Mouse (Mus musculus): ENCODE data around the gene Tgif1. TPM values are rescaled to one million over a fixed set of nuclear protein-coding genes. Genes with fewer than 3 reads are reported as not detected.

The Tgif1 gene
- total and polyA plus RNA-seq, 3 experiments, result 5.4 to 47.6 (median 11.0) TPM

DNA sequence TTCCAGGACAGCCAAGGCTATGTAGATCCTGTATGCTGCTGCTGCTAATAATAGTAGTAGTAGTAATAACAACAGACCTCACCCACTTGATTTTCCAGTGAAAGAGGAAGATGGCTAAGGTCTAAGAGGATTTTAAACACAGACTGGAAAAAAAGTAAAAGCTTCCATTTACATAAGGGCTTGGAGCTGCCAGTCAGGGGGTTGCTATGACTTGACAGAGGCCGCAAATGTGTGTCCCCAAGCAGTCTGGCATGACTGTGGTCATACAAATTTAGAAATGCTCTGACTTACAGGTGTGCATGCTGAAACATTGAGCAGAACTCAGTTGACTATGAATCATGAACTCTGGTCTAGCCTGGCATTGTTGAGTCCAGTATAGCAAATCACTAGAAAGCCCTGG, 45.5 kb downstream of the Tgif1 start:
- H3K27me3 ChIP-seq (ENCODE audit: insufficient read depth, low read length), result no peaks in the 10 kb centered on the region
- no peak for DNase-seq (ENCODE audit: low spot score)
- TF ChIP-seq GATA2 (IDR thresholded peaks at IDR 0.05; ENCODE audit: borderline replicate concordance, low read depth, low read length) (no peak), TAL1 (conservative IDR thresholded peaks at IDR 0.05; ENCODE audit: low read depth, low read length) (no peak), GATA1 (IDR thresholded peaks at IDR 0.05; ENCODE audit: borderline replicate concordance, low read length) (no peak), POLR2AphosphoS5 (IDR thresholded peaks at IDR 0.05; ENCODE audit: insufficient replicate concordance, low read depth, low read length) (no peak), CTCF (IDR thresholded peaks at IDR 0.05; ENCODE audit: low read depth, low read length) (no peak)
- H3K36me3 ChIP-seq (replicated peaks), result no peaks in the 10 kb centered on the region
- peaks cover 10% of the 10 kb centered on the region for H3K9me3 ChIP-seq (replicated peaks)
- H3K4me1 ChIP-seq (ENCODE audit: insufficient read depth, low read depth, low read length), result no peaks in the 10 kb centered on the region
- H3K4me3 ChIP-seq (ENCODE audit: low read depth, low read length), result no peak overlapping the region
- no peak for ATAC-seq (ENCODE audit: extremely low read depth, insufficient number of reproducible peaks, low FRiP score, poor library complexity, severe bottlenecking)

- no peak for TF ChIP-seq CTCF (IDR thresholded peaks at IDR 0.05; ENCODE audit: low read depth, low read length)
- no peak for TF ChIP-seq POLR2AphosphoS5 (IDR thresholded peaks at IDR 0.05; ENCODE audit: insufficient replicate concordance, low read depth, low read length)
- TF ChIP-seq GATA1 (IDR thresholded peaks at IDR 0.05; ENCODE audit: borderline replicate concordance, low read length), result no peak
- TF ChIP-seq TAL1 (conservative IDR thresholded peaks at IDR 0.05; ENCODE audit: low read depth, low read length), result no peak
- TF ChIP-seq GATA2 (IDR thresholded peaks at IDR 0.05; ENCODE audit: borderline replicate concordance, low read depth, low read length), result no peak
- no peaks in the 10 kb centered on the region for H3K36me3 ChIP-seq (replicated peaks)
- no peak overlapping the region for H3K4me3 ChIP-seq (ENCODE audit: low read depth, low read length)
- DNase-seq (ENCODE audit: low spot score), result no peak
- H3K4me1 ChIP-seq (ENCODE audit: insufficient read depth, low read depth, low read length), result no peaks in the 10 kb centered on the region
- peaks cover 10% of the 10 kb centered on the region for H3K9me3 ChIP-seq (replicated peaks)
- H3K27me3 ChIP-seq (ENCODE audit: insufficient read depth, low read length), result no peaks in the 10 kb centered on the region
- ATAC-seq (ENCODE audit: extremely low read depth, insufficient number of reproducible peaks, low FRiP score, poor library complexity, severe bottlenecking), result no peak
Measured at GRCm38 (mm10) chr17:70806600-70806999, 46.7 kb downstream of the Tgif1 start.

DNA sequence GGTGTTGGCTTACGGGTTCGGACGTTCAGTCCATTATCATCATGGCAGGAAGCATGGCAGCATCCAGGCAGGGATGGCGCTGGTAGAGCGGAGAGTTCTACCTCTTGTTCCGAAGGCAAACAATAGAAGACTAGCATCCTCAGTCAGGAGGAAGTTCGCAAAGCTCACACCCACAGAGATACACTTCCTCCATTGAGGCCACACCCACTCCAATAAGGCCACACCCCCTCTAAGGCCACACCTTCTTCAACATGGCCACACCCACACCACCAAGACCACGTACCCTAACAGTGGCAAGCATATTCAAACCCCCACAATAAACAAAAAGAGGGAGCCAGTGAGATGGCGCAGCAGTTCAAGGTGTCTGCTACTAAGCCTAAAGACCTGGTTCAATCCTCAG, 47.5 kb downstream of the Tgif1 start:
- TF ChIP-seq GATA2 (IDR thresholded peaks at IDR 0.05; ENCODE audit: borderline replicate concordance, low read depth, low read length) (no peak), GATA1 (IDR thresholded peaks at IDR 0.05; ENCODE audit: borderline replicate concordance, low read length) (no peak), CTCF (IDR thresholded peaks at IDR 0.05; ENCODE audit: low read depth, low read length) (no peak), POLR2AphosphoS5 (IDR thresholded peaks at IDR 0.05; ENCODE audit: insufficient replicate concordance, low read depth, low read length) (no peak), TAL1 (conservative IDR thresholded peaks at IDR 0.05; ENCODE audit: low read depth, low read length) (no peak)
- Histone ChIP-seq H3K27me3 (ENCODE audit: insufficient read depth, low read length) (no peaks in the 10 kb centered on the region), H3K36me3 (replicated peaks) (no peaks in the 10 kb centered on the region), H3K4me3 (ENCODE audit: low read depth, low read length) (no peak overlapping the region), H3K4me1 (ENCODE audit: insufficient read depth, low read depth, low read length) (no peaks in the 10 kb centered on the region), H3K9me3 (replicated peaks) (peaks cover 10% of the 10 kb centered on the region)
- ATAC-seq (ENCODE audit: extremely low read depth, insufficient number of reproducible peaks, low FRiP score, poor library complexity, severe bottlenecking) (no peak), DNase-seq (ENCODE audit: low spot score) (no peak)

DNA sequence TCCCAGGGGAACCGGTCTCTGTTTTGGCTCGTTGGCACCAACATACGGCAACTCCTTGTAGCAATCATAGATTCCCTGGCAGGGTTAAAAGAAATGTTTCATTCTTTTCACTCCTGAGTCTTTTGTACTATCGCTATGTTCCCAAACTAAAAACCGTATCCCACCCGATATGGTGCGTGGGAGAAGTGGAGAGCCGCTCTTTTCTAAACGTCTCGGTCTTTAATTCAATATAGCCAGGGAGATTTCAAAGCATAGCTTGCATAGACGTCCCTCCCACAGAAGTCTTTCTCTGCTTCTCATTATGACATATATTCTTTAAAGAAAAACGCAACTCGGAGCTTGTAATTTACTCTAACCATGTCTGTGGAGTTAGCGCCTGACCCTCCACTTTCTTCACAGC, 51.3 kb downstream of the Tgif1 start:
- no peak overlapping the region for H3K4me3 ChIP-seq (ENCODE audit: low read depth, low read length)
- H3K27me3 ChIP-seq (ENCODE audit: insufficient read depth, low read length), result no peaks in the 10 kb centered on the region
- peaks cover 6% of the 10 kb centered on the region for H3K9me3 ChIP-seq (replicated peaks)
- ATAC-seq (ENCODE audit: extremely low read depth, insufficient number of reproducible peaks, low FRiP score, poor library complexity, severe bottlenecking) (no peak), DNase-seq (ENCODE audit: low spot score) (no peak)
- H3K4me1 ChIP-seq (ENCODE audit: insufficient read depth, low read depth, low read length), result no peaks in the 10 kb centered on the region
- H3K36me3 ChIP-seq (replicated peaks), result no peaks in the 10 kb centered on the region
- TF ChIP-seq GATA1 (IDR thresholded peaks at IDR 0.05; ENCODE audit: borderline replicate concordance, low read length) (no peak), TAL1 (conservative IDR thresholded peaks at IDR 0.05; ENCODE audit: low read depth, low read length) (no peak), CTCF (IDR thresholded peaks at IDR 0.05; ENCODE audit: low read depth, low read length) (no peak), POLR2AphosphoS5 (IDR thresholded peaks at IDR 0.05; ENCODE audit: insufficient replicate concordance, low read depth, low read length) (no peak), GATA2 (IDR thresholded peaks at IDR 0.05; ENCODE audit: borderline replicate concordance, low read depth, low read length) (no peak)

DNA sequence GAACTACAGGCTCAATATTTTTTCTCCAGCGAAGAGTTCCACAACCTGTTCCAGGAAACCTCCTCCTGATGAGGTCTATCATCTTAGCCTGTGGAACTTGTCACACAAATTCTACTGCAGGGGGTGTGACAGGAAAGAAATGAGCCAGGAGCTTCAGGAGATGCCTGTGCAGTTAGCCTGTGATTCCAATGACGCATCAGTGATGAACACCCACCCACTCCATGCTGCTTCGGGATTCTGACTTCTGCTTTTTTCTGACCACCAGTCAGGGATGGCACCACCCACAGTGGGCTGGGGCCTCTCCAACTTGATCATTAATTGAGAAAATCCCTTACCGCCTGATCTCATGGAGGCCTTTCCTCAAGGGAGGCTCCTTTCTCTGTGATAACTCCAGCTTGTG, 54.1 kb downstream of the Tgif1 start:
- no peak for ATAC-seq (ENCODE audit: extremely low read depth, insufficient number of reproducible peaks, low FRiP score, poor library complexity, severe bottlenecking)

GRCm38 (mm10) chr17:70797773-70798045, 55.6 kb downstream of the Tgif1 start:
- Histone ChIP-seq H3K27me3 (ENCODE audit: insufficient read depth, low read length) (no peaks in the 10 kb centered on the region), H3K4me3 (ENCODE audit: low read depth, low read length) (no peak overlapping the region)

More for the DNA sequence above, 54.1 kb downstream of the Tgif1 start:
- no peak for DNase-seq (ENCODE audit: low spot score)
- H3K36me3 ChIP-seq (replicated peaks), result no peaks in the 10 kb centered on the region
- TF ChIP-seq GATA1 (IDR thresholded peaks at IDR 0.05; ENCODE audit: borderline replicate concordance, low read length), result no peak
- no peak for TF ChIP-seq CTCF (IDR thresholded peaks at IDR 0.05; ENCODE audit: low read depth, low read length)
- TF ChIP-seq GATA2 (IDR thresholded peaks at IDR 0.05; ENCODE audit: borderline replicate concordance, low read depth, low read length), result no peak
- no peak for TF ChIP-seq POLR2AphosphoS5 (IDR thresholded peaks at IDR 0.05; ENCODE audit: insufficient replicate concordance, low read depth, low read length)
- TF ChIP-seq TAL1 (conservative IDR thresholded peaks at IDR 0.05; ENCODE audit: low read depth, low read length), result no peak
- H3K27me3 ChIP-seq (ENCODE audit: insufficient read depth, low read length), result no peaks in the 10 kb centered on the region
- no peak overlapping the region for H3K4me3 ChIP-seq (ENCODE audit: low read depth, low read length)
- H3K9me3 ChIP-seq (replicated peaks), result 0 out of 2 replicates have a peak, but pooled peaks cover 2% of the 10 kb centered on the region
- H3K4me1 ChIP-seq (ENCODE audit: insufficient read depth, low read depth, low read length), result no peaks in the 10 kb centered on the region

More at GRCm38 (mm10) chr17:70797773-70798045, 55.6 kb downstream of the Tgif1 start:
- no peak for ATAC-seq (ENCODE audit: extremely low read depth, insufficient number of reproducible peaks, low FRiP score, poor library complexity, severe bottlenecking)
- no peaks in the 10 kb centered on the region for H3K4me1 ChIP-seq (ENCODE audit: insufficient read depth, low read depth, low read length)
- DNase-seq (ENCODE audit: low spot score), result no peak
- no peak for TF ChIP-seq GATA2 (IDR thresholded peaks at IDR 0.05; ENCODE audit: borderline replicate concordance, low read depth, low read length)
- TF ChIP-seq TAL1 (conservative IDR thresholded peaks at IDR 0.05; ENCODE audit: low read depth, low read length), result no peak
- no peak for TF ChIP-seq GATA1 (IDR thresholded peaks at IDR 0.05; ENCODE audit: borderline replicate concordance, low read length)
- no peak for TF ChIP-seq CTCF (IDR thresholded peaks at IDR 0.05; ENCODE audit: low read depth, low read length)
- TF ChIP-seq POLR2AphosphoS5 (IDR thresholded peaks at IDR 0.05; ENCODE audit: insufficient replicate concordance, low read depth, low read length), result no peak
- H3K9me3 ChIP-seq (replicated peaks), result peaks cover 4% of the 10 kb centered on the region; the same call in 1 of the 2 replicates
- H3K36me3 ChIP-seq (replicated peaks), result no peaks in the 10 kb centered on the region

All from G1E (cell line).